Mouse (Mus musculus): ENCODE results near the gene Atxn7l2.

Atxn7l2 gene

DNA sequence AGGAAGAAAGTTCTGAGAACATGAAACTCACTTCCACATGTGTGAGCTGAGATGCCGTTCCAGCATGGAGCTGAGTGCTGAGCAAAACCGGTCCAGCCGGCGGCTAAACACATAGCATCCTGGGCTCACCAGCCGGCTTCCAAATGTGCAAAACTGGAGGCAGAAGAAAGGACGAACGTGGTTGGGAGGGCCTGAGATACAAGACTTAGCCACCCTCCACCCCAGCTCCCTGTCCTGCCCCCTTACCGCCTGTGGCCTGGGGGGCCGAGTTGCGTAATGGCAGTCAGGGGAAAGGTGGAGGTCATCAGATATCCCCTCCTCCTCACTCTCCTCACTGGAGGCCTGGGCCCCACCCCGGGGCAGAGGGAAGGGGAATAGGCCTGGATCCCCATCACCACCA is 6.3 kb downstream of the Atxn7l2 start:
- DNase-seq = no peak

DNA sequence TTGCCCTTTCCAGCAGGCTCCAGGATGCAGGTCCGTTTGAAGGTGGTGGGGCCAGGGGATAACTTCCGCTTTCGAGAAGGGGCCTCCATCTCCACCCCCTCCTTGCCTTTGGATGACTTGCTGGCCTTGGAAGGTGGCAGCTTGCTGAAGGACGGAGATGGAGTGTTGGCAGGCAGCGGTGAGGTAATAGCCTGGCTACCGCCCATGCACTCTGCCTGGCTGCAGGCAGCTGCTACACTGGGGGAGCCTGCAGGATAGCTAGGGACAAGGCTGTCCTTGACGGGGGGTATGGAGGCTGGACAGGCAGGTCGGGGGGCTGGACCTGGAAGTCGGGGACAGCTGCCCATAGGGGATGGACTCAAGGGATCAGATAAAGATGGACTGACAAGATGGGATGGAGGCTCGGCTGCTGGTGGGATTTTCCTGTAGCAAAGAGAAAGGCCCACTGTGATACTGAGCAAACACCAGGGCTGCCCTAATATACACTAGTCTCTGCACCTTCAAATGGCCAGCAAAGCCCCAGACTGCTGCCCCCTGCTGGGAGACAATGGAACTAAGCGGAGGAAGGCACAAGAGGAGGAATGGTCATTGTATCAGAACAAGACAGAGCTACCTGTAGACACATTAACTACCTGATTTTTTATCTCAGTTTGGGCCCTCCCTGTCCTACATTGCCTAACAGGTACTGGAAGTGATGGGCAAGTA is 7.0 kb downstream of the Atxn7l2 start:
- DNase-seq = peak; percentile 79

DNA sequence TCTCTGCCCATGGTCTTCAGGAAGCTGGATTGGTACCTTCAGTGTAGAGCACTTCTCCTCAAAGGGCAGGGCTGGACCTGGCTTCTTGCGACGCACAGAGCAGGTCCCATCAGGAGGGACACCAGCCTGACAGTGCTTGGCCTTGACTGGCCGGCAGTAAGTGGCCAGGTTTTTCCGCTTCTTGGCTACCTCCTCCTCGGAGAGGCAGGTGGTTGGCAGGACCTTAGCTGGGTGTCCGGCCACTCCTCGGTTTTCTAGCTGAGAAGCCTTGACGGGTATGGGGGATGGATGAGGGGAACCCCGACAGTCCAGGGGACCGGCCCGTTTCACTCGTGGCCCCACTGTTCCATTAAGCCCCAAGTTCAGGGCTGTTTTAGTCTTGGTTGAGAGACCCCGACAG is 7.5 kb downstream of the Atxn7l2 start:
- DNase-seq = no peak

DNA sequence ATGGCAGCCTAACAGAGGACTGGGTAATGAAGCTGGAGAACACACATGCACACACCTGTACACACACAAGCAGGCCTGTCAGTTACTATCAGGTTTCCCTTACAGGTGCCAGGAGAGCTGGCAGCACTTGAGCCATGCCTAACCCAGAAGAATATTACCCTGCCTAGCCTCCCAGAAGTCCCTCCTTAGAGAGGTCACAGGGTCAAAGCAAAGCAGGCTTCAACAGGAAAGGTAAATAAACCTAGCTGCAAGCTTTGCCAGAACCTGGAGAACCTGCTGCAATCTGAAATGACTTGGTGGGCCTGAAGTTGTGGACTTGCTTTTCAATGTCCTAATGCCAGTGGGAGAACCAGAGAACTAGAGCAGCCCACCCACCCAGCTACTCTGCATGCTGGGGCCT is 8.2 kb downstream of the Atxn7l2 start:
- DNase-seq = no peak

DNA sequence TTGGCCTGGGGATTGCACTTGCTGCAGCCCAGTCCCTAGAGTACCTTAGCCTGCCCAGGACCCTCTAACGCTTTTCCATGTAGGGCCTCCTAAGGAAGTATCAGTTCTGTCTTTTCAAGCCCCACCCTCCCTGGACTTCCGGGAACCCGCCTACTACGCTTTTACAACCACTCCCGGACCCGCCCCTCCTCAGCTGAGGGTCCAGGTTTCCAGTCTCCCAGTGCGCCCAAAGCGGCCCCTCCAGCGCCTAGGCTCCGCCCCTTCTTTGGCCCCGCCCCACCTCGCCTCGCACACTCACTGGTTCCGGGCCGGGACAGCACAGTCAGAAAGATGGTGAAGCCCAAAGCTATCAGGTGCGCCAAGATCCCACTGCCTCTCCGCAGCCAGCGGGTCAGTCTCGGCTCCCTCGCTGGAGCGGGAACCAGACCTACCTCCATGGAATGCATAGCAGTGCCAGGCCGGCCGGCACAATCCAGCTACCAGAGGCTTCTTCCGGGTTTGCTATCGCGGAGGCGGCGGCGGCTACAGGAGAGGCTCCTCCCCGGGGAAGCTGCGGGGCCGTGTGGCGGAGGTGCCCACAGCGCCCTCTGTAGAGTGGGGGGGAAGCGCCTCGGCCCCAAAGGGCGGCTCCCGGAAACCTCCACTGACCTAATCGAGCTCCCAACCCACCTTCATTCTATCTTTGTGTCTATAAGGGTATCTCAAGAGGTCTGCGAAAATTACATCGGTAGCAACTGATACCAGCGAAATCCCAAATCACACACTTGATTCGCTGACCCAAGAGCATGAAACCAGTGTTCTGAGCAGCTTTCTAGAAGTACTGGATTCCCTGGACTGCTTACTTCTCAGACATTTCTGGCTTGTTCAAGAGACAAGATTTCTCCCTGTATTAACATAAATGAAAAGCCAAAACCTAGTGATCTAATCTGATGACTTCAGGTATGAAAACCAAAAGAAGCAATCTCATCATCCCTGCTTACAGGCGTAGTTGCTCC is 10.1 kb downstream of the Atxn7l2 start, which contains the start of gene Cyb561d1:
Gene Cyb561d1, minus strand, starts transcription at position 884 of the 995 bp plus-strand sequence.
- DNase-seq = peak; percentile 99

DNA sequence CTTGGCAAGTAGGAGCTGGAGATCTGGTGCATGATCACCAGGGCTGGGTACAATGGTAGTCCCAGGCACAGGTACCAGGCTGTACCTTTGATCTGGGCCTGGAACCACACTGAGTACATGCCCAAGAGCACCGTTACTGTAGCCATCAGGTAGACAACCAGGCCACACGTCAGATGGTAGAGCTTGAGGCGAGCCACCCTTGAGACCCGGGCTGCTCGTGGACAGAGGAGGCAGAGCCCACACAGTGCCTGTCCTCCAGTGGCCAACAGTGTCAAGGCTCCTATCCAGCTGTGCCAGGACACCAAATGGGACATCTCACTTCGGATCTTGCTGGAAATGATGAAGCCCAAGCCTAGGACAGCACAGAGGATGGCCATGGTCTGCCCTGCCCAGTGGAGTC is 11.5 kb downstream of the Atxn7l2 start:
- no peak for DNase-seq

DNA sequence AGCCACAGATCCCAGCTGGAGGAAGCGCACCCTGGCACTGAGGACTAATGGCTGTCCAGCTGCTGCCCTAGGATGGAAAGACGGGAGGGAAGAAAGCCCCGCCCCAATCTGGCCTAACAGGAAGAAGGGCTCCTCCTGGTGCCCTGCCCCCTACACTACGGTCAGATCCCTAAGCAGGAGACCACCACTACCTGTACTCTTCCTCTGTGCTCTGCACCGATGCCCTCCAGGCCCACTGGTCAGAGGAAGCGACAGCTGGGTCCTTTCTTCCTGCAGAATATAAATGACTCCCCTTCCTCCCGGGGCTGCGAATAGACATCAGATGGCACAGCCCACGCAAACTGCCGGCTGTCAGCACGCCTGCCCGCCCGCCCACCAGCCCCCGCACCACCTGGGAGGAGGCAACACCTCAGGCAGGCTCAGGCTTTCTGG is 13.7 kb downstream of the Atxn7l2 start:
- no peak for DNase-seq

DNA sequence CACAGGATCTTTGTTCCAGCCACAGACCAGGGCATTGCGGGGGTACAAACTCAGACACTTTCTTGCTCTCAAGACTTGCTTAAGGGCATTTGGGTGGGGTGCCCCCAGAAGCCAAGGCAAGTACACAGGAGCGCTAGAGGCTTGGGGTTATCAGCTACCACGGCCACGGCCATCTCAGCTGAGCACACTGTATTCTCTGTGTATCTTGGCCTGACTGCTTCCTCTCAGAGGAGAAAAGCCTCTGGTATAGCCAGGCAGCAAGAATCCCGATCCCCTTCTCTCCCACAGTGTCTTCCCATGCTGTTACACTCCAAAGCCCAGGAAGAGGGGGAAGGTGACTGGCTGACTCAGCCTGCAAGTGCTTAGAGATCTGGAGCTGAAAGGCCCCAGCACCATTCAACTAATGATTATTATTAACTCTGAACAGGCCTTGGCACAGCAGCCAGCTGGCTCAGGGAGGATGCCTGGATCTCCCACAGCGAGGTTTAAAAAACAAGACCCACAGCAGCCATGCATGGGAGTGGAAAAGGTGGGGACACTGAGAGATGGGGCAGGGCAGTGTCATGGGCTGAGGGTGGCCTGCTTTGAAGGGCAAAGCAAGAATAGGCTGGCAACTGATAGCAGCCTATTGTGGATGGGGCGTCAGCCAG is 14.7 kb downstream of the Atxn7l2 start:
- DNase-seq = no peak

DNA sequence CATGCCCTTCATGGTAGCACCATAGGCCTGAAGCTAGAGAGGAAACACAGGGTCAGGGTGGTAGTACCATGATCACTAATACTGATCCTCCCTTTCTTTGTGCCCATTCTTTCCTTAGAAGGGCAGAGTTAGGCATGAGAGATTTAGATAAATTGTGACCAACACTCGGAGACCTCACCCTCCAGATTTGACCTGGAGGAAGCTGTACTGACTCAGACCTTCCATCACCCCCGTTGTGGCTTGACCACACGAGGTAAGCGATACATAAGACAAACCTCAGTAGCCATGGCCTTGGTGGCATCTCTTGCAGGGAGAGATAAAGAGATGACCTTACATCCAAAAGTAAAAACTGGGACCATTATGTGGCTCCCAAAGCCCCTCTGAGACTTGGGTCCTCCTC is 15.4 kb downstream of the Atxn7l2 start:
- DNase-seq = no peak

DNA sequence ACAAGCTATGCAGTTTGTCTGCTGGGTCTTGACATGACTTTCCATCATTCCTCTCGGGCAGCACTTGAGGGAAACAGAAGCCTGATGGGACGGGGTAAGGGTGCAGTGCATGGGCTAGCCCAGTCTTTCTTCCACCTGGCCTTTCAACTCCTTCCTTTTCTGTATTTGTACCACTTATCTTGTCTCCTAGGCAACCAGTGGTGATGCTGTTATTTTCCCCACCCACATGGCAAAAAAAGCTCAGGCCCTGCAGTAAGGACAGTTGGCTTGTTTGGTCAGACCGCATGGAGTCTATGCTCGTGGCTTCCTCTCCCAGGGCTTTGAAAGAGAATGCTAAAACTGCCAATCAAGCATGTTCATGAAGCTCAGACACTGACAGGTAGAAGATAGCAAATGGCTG is 17.0 kb downstream of the Atxn7l2 start:
- no peak for DNase-seq

DNA sequence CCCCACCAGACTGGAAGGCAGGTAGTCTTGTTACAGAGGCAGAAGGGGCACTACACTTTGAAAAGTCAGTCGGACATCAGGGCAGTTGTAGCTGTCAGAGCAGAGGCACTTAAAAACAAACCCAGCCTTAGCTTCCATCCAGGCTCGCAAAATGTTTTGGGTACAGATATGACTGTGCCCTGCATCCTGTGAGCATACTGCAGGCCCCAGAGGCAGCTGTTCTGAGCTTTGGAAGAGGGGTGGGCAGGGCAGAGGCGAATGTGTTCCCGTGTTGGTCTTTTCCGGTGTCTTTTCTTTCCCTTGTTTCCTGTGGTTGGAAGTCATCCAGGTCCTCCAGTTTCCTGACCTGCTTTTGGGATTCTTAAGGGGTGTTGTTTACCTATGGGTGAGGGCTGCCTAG is 20.8 kb downstream of the Atxn7l2 start:
- no peak for DNase-seq

DNA sequence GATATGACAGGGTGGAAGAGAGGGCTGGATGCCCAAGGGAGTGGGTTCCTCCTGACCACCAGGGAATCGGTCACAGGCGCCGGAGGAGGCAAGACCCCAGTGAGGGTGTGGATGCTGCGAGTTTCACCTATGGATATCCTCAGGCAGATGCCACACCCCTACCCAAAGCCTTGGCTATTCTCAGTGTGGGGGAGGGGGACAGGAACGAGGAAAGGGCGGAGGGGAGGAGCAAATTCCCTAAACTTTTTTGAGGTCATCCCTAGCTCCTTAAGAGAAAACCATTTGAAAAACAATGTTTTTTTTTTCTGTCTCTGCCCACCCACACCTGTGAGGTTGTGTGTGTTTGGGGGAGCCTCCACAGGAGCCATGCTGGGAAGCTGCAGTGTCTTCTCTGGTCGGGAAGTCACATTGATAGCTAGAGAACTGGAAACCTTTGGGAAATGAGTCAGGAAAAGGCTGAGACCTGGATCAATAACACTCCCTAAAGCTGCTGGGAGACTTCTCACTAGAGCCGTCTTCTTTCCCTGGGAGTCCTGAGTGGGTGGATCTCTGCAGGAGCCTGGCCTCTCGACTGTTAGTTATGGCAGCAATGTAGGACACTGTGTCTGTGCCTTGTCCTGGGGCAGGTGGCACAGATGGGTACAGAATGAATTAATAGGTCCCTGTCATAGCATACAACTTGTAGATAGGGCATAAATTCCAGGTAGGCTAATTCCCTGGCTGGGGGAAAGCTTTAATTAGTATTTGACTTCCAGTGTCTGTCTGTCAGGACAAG is 21.8 kb downstream of the Atxn7l2 start:
- DNase-seq = no peak

DNA sequence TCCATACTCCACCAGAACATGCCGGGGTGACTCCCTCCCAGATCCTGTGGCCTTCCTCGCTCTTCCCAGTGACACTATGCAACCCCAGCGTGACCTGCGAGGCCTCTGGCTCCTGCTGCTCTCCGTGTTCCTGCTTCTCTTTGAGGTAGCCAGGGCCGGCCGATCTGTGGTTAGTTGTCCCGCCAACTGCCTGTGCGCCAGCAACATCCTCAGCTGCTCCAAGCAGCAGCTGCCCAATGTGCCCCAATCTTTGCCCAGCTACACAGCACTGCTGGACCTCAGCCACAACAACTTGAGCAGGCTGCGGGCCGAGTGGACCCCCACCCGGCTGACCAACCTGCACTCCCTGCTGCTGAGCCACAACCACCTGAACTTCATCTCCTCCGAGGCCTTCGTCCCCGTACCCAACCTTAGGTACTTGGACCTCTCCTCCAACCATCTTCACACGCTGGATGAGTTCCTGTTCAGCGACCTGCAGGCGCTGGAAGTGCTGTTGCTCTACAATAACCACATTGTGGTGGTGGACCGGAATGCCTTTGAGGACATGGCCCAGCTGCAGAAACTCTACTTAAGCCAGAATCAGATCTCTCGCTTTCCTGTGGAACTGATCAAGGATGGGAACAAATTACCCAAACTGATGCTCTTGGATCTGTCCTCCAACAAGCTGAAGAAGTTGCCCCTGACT is 23.5 kb downstream of the Atxn7l2 start:
- no peak for DNase-seq

DNA sequence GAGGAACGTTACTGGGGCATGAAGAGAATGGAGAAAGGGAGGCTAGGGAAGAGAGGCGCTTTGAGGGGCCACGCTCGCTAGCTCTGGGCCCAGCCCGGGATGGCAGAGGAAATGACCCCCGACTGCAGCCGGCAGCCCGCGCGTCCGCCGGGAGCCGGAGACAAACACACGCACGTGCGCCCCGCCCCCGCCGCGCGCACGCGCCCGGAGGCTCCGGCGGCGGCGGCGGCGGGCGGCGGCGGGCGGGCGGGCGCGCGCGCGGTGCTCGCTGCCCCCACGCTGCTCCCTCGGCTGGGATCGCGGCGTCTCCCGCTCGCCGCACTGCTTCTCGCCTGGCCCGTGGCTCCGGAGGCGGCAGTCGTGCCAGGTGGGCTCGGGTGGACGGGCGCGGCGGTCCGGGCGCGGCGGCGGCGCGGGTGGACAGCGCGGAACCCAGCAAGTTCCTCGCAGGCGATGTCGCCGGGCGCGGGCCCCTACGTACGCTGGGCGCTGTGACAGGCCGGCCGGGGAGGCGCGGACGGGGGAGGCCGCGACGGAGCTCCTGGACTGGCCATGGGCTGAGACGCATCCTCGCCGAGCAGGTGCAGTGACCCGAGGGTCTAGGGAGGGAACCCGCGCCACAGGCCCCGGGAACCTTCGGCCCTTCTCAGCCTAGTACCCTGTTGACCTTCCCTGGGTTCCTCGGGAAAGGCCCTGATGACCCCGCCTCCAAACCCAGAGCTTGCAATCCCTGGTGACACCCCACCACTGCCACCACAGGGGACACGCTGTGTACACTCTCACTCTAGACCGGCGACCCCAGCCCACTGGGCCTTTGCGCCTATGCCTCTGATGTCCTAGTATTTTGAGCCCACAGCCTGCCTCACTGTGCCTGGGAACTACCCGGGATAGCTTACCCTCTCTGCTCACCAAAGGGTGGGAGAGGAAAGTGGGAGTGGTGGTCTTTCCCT is 24.4 kb downstream of the Atxn7l2 start, which contains the start of gene Amigo1:
Gene Amigo1, plus strand, starts transcription at position 238 of the 950 bp plus-strand sequence.
- DNase-seq = peak; percentile 61

DNA sequence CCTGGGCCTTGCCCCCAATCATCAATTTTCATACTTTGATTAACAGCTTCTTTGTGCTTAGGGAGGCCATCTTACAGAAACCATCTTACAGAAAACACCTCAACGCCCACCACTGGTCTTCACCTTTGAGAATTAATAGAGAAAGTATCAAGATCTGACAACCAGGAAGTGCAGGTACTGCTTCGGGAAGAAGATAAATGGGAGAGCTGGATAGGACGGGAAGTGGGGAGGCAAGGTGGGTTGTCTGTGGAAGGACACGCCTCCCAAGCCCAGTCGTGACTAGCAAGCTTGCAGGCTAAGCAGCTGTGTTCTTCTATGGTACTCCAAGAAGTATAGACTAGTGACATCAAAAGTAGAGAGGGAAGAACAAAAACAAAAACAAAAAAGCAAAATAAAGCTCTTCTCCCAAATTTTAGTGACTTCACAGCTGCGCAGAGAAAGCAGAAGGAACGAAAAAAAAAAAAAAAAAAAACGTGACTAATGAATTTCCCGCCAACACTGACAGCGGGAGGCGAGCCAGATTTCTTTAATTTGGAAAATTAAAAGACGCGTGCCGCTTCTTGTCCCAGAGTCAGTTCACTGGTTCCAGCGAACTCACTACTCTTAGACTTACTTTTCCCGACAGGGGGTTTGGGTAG is 25.2 kb downstream of the Atxn7l2 start:
- DNase-seq = no peak

DNA sequence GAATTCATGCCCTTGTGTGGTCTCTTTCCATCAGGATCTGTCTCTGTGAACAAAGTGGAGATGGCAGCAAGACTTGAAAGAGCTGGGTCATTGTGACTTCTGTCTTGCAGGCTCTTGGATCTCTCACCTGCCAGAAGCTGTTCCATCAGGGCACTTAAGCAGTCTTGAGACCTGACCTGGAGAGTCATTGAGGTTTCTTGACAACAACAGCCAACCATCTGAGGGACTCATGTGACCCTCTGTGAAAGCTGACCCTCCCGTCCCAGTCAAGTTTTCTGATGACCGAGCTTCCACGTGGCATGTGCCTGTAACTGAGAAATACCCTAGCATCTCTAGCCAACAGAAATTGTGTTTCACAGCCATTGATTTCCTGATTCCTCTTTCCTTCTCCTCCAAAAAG is 26.0 kb downstream of the Atxn7l2 start:
- no peak for DNase-seq

DNA sequence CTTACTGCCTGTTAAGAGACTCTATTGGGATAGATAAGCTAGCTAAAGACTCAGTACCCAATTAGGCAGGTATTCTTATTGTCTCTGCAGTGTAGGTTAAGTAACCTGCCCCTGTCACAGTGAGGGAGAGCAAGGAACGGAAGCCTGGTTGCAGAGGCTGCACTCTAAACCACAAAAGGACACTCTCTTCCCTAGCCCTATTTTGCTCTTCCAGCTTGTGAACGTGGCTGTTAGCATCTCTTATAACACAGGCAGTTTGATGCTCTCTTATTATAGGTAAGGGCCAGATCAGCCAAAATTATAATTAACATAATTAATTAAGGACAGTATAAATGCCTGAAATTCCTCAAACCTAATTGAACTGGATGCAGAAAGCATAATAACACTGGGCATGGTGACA is 30.2 kb downstream of the Atxn7l2 start:
- no peak for DNase-seq

DNA sequence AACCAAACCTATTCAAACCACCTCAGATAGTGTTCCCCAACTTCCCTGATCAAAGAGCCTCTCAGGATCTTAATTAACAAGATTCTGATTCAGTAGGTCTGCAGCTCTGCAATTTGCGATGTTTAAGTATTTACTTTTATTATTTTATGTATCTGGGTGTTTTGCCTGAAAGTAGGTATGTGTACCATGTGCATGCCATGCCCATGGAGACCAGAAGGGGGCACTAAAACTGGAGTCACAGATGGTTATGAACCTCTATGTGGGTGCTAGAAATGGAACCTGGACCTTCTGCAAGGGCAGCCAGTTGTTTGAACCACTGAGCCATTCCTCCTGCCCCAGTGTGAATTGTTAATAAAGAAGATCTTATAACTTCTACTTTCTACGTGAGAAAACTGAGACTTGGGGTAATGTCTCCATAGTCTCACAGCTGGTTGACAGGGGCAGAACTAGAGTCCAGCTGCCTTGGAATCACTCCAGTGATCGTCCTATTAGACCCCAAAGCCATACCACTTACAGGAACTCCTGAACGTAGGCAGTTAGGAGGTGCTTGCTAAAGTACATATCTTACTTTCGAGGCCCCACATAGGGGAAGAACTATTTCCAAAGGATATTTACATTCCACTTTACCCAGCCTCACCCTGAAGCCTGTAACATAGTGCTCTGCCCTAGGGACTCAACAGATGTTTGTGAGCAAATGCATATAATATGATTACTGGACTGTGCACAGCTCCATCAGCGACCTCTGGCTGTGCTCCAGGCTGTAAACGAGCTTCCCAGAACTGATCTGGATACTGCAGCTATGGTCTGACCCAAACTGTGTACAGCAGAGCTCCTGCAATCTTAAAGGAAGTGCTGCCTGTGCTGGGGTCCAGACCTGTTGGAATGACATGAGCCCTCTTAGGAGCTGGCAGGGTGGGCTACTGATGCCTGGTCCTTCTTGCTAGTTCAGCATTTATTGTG is 31.7 kb downstream of the Atxn7l2 start:
- no peak for DNase-seq
